Mouse (Mus musculus): Measurements from ENCODE around the gene Dmrtb1. TPM values are rescaled to one million over a fixed set of nuclear protein-coding genes. Genes with fewer than 3 reads are reported as not detected.

Gene Dmrtb1
- total RNA-seq (2012; rRNA removed) (not detected in 2 replicates), polyA plus RNA-seq (2012; ENCODE audit: insufficient read depth in 1 of 2, insufficient read length in 2 of 2, low read depth in 1 of 2, low replicate concordance in 2 of 2, missing spikeins in 1 of 2) (not detected)

DNA sequence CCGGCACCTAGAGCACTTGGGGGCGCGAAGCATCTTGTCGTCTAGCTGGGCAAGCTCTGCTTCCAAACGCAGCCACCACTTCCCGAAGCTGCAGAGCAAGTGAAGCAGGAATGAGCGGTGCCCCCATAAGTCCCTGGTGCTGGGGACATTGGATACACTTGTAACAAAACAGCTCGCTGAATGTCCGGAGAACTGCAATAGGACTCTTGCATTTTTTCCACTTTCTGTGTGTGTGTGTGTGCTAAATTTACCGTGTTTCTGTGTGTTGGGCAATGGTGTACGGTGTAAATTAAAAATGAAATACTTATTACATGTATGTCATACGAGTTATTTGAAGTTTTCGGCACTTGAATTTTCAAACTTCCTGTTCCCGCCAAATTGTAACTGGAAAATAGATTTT, at the start of gene Dmrtb1:
Gene Dmrtb1 (minus strand): TSS at position 101 of the 400 bp plus-strand sequence.
- Histone ChIP-seq H3K27ac (ENCODE audit: control insufficient read depth, low read depth, low read length) (no peak within 1 kb of the TSS), H3K4me1 (ENCODE audit: control insufficient read depth in 1 of 2, insufficient read depth in 2 of 2, low read length in 2 of 2) (no peaks in the 10 kb centered on the region), H3K4me3 (ENCODE audit: control insufficient read depth in 1 of 2, insufficient read depth in 1 of 2, low read depth in 2 of 2, low read length in 2 of 2) (no peak within 1 kb of the TSS), H3K79me2 (ENCODE audit: control insufficient read depth, insufficient read depth, low read length, poor library complexity) (no peaks in the 10 kb centered on the region), H3K9me3 (replicated peaks; ENCODE audit: insufficient read depth, low read length) (no peaks in the 10 kb centered on the region), H3K27me3 (ENCODE audit: control insufficient read depth in 1 of 2, insufficient read depth in 2 of 2, low read length in 2 of 2) (peaks cover 0 to 1% of the 10 kb centered on the region in 2 experiments; a peak in 2 of 4 replicates), H3K36me3 (ENCODE audit: control insufficient read depth in 1 of 2, insufficient read depth in 2 of 2, low read length in 2 of 2) (no peaks in the 10 kb centered on the region), H3K9ac (ENCODE audit: control insufficient read depth, low read depth, low read length, poor library complexity, severe bottlenecking) (no peak within 1 kb of the TSS)
- DNase-seq (ENCODE audit: low read depth, low spot score) = no peak
- no peak for TF ChIP-seq RCOR1 (IDR thresholded peaks at IDR 0.05; ENCODE audit: low read depth, low read length)
- no peak for TF ChIP-seq EP300 (IDR thresholded peaks at IDR 0.05; ENCODE audit: low read depth in 1 of 2, low read length in 2 of 2)
- no peak for TF ChIP-seq E2F4 (IDR thresholded peaks at IDR 0.05; ENCODE audit: borderline replicate concordance, low read depth, low read length)
- TF ChIP-seq MYB (IDR thresholded peaks at IDR 0.05; ENCODE audit: low read depth, low read length) = no peak
- no peak for TF ChIP-seq USF1 (IDR thresholded peaks at IDR 0.05; ENCODE audit: low read depth, low read length)
- TF ChIP-seq CHD1 (IDR thresholded peaks at IDR 0.05; ENCODE audit: low read depth, low read length) = no peak
- TF ChIP-seq SIN3A (IDR thresholded peaks at IDR 0.05; ENCODE audit: low read length) = no peak
- TF ChIP-seq NRF1 (IDR thresholded peaks at IDR 0.05; ENCODE audit: insufficient read depth, low read depth, low read length, poor library complexity, severe bottlenecking) = no peak
- no peak for TF ChIP-seq MXI1 (IDR thresholded peaks at IDR 0.05; ENCODE audit: low read depth, low read length)
- no peak for TF ChIP-seq ZMIZ1 (IDR thresholded peaks at IDR 0.05; ENCODE audit: low read depth, low read length)
- no peak for TF ChIP-seq POLR2AphosphoS5 (IDR thresholded peaks at IDR 0.05; ENCODE audit: borderline replicate concordance, low read depth, low read length)
- TF ChIP-seq MAZ (IDR thresholded peaks at IDR 0.05; ENCODE audit: low read depth, low read length) = no peak
- TF ChIP-seq CTCF (IDR thresholded peaks at IDR 0.05 in 2 of 3, conservative IDR thresholded peaks at IDR 0.05 in 1 of 3; ENCODE audit: control insufficient read depth in 1 of 3, insufficient read depth in 1 of 3, low read depth in 2 of 3, low read length in 3 of 3, poor library complexity in 1 of 3, severe bottlenecking in 1 of 3) = no peak
- TF ChIP-seq MYC (IDR thresholded peaks at IDR 0.05; ENCODE audit: low read depth, low read length) = no peak
- no peak for TF ChIP-seq ZNF384 (IDR thresholded peaks at IDR 0.05; ENCODE audit: low read depth, low read length)
- TF ChIP-seq NELFE (IDR thresholded peaks at IDR 0.05; ENCODE audit: low read depth, low read length) = no peak
- TF ChIP-seq TBP (IDR thresholded peaks at IDR 0.05; ENCODE audit: low read depth, low read length) = no peak
- no peak for TF ChIP-seq MEF2A (IDR thresholded peaks at IDR 0.05; ENCODE audit: extremely low read depth, insufficient replicate concordance, low read depth, low read length, poor library complexity, severe bottlenecking)
- no peak for TF ChIP-seq CHD2 (IDR thresholded peaks at IDR 0.05; ENCODE audit: low read length)
- no peak for TF ChIP-seq GABPA (IDR thresholded peaks at IDR 0.05; ENCODE audit: low read depth, low read length)

DNA sequence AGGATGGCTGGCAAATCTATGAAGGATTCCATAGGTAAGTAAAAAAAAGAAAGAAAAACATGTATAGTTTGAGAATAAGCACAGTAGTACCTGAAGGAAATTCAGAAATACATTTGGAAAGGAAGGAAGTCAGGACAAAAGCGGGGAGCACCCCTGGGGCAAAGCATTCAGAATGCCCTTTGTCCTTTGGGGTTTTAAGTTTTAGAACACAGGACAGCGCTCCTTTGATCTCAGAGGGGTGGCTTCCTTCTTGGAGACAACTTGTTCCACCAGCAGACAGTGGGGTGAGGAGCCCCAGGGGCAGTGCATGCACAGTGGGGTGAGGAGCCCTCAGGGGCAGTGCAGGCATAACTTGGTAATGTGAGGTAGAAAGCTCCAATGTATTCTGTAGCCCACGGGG, 49.6 kb upstream of the Dmrtb1 start:
- TF ChIP-seq KAT2A (conservative IDR thresholded peaks at IDR 0.05; ENCODE audit: low read depth, low read length) = no peak
- TF ChIP-seq SMC3 (IDR thresholded peaks at IDR 0.05; ENCODE audit: low read depth, low read length) = no peak
- no peak for TF ChIP-seq CHD1 (IDR thresholded peaks at IDR 0.05; ENCODE audit: low read depth, low read length)
- TF ChIP-seq RAD21 (IDR thresholded peaks at IDR 0.05; ENCODE audit: low read depth, low read length) = no peak
- TF ChIP-seq RCOR1 (IDR thresholded peaks at IDR 0.05; ENCODE audit: low read depth, low read length) = no peak
- no peak for TF ChIP-seq MAX (IDR thresholded peaks at IDR 0.05; ENCODE audit: low read length)
- no peak for TF ChIP-seq HCFC1 (IDR thresholded peaks at IDR 0.05; ENCODE audit: low read depth, low read length)
- TF ChIP-seq ZKSCAN1 (IDR thresholded peaks at IDR 0.05; ENCODE audit: low read depth, low read length) = no peak
- no peak for TF ChIP-seq ZMIZ1 (IDR thresholded peaks at IDR 0.05; ENCODE audit: low read depth, low read length)
- no peak for TF ChIP-seq UBTF (IDR thresholded peaks at IDR 0.05; ENCODE audit: borderline replicate concordance, insufficient read depth, low read depth, low read length)
- TF ChIP-seq MEF2A (IDR thresholded peaks at IDR 0.05; ENCODE audit: extremely low read depth, insufficient replicate concordance, low read depth, low read length, poor library complexity, severe bottlenecking) = no peak
- TF ChIP-seq CHD2 (IDR thresholded peaks at IDR 0.05; ENCODE audit: low read length) = no peak
- no peak for TF ChIP-seq NRF1 (IDR thresholded peaks at IDR 0.05; ENCODE audit: insufficient read depth, low read depth, low read length, poor library complexity, severe bottlenecking)
- DNase-seq (ENCODE audit: low read depth, low spot score) = no peak

More for the DNA sequence above, 49.6 kb upstream of the Dmrtb1 start:
- Histone ChIP-seq H3K9ac (ENCODE audit: control insufficient read depth, low read depth, low read length, poor library complexity, severe bottlenecking) (no peak overlapping the region), H3K9me3 (replicated peaks; ENCODE audit: insufficient read depth, low read length) (no peaks in the 10 kb centered on the region), H3K27ac (ENCODE audit: control insufficient read depth, low read depth, low read length) (no peak overlapping the region), H3K4me3 (ENCODE audit: control insufficient read depth in 1 of 2, insufficient read depth in 1 of 2, low read depth in 2 of 2, low read length in 2 of 2) (no peak overlapping the region), H3K79me2 (ENCODE audit: control insufficient read depth, insufficient read depth, low read length, poor library complexity) (no peaks in the 10 kb centered on the region), H3K27me3 (ENCODE audit: control insufficient read depth in 1 of 2, insufficient read depth in 2 of 2, low read length in 2 of 2) (no peaks in the 10 kb centered on the region), H3K4me1 (ENCODE audit: control insufficient read depth in 1 of 2, insufficient read depth in 2 of 2, low read length in 2 of 2) (peaks cover 0 to 20% of the 10 kb centered on the region in 2 experiments), H3K36me3 (ENCODE audit: control insufficient read depth in 1 of 2, insufficient read depth in 2 of 2, low read length in 2 of 2) (peaks cover 0 to 10% of the 10 kb centered on the region in 2 experiments; a peak in 2 of 4 replicates)
